Mouse (Mus musculus) gastrocnemius, postnatal 14 days (tissue): Measurements from ENCODE around the gene Sox9. TPM values are rescaled to one million over a fixed set of nuclear protein-coding genes. Genes with fewer than 3 reads are reported as not detected.

Experiments
- DNase-seq: peaks from one replicate; pipeline ENCODE4 v3.0.0; 2021; ENCODE audit warnings: mixed read lengths
- intact Hi-C: fragments of 180-260 bp; cut with DNase I; formaldehyde crosslinking; loops from one replicate; pipeline ENCODE4 v1.15.1; 2025; ENCODE audit warnings: low total_unique reads
- total RNA-seq, 2 experiments: library from RNA; stranded (reverse); gene quantifications; 2 replicates each; pipeline ENCODE4 v1.2.3; 2021

Gene Sox9
- total RNA-seq, 2 experiments from 2014 or later, result 1.7 to 3.2 TPM

GRCm38 (mm10) chr11:112786427-112786826 lies 4.4 kb downstream of the Sox9 start:
- DNase-seq, result no peak
- intact Hi-C loops, result loop anchor here (10.0 kb wide), 1 partner anchor 378 kb away; no protein-coding TSS in a partner anchor

- intact Hi-C loops, result loop anchor here (10.0 kb wide), 1 partner anchor 377 kb away; no protein-coding TSS in a partner anchor
- no peak for DNase-seq
Measured at GRCm38 (mm10) chr11:112788296-112788695, 6.3 kb downstream of the Sox9 start.

GRCm38 (mm10) chr11:112796379-112796778 lies 14.4 kb downstream of the Sox9 start:
- DNase-seq, result no peak
- intact Hi-C loops, result no loop called here

- intact Hi-C loops, result no loop called here
- DNase-seq, result peak; percentile 51
Measured at GRCm38 (mm10) chr11:112798831-112799382, 16.9 kb downstream of the Sox9 start.

GRCm38 (mm10) chr11:112801189-112801818 lies 19.3 kb downstream of the Sox9 start:
- intact Hi-C loops, result no loop called here
- no peak for DNase-seq

- intact Hi-C loops, result no loop called here
- no peak for DNase-seq
Measured at GRCm38 (mm10) chr11:112807838-112808506, 25.9 kb downstream of the Sox9 start.

GRCm38 (mm10) chr11:112810447-112811151 lies 28.6 kb downstream of the Sox9 start:
- intact Hi-C loops, result no loop called here
- no peak for DNase-seq

- no peak for DNase-seq
- intact Hi-C loops, result no loop called here
Measured at GRCm38 (mm10) chr11:112811152-112811871, 29.3 kb downstream of the Sox9 start.

- peak; percentile 33 for DNase-seq
- intact Hi-C loops, result no loop called here
Measured at GRCm38 (mm10) chr11:112817829-112818650, 36.0 kb downstream of the Sox9 start.

GRCm38 (mm10) chr11:112818651-112819270 lies 36.7 kb downstream of the Sox9 start:
- no peak for DNase-seq
- intact Hi-C loops, result no loop called here

- intact Hi-C loops, result no loop called here
- no peak for DNase-seq
Measured at GRCm38 (mm10) chr11:112821536-112821935, 39.5 kb downstream of the Sox9 start.

- DNase-seq, result no peak
- intact Hi-C loops, result no loop called here
Measured at GRCm38 (mm10) chr11:112824146-112824545, 42.1 kb downstream of the Sox9 start.

GRCm38 (mm10) chr11:112826193-112827043 lies 44.4 kb downstream of the Sox9 start:
- intact Hi-C loops, result no loop called here
- DNase-seq, result no peak

- no peak for DNase-seq
- intact Hi-C loops, result no loop called here
Measured at GRCm38 (mm10) chr11:112827044-112827347, 45.0 kb downstream of the Sox9 start.

GRCm38 (mm10) chr11:112828553-112829287 lies 46.7 kb downstream of the Sox9 start:
- no peak for DNase-seq
- intact Hi-C loops, result no loop called here

GRCm38 (mm10) chr11:112834245-112835005 lies 52.4 kb downstream of the Sox9 start:
- DNase-seq, result no peak
- intact Hi-C loops, result no loop called here
